Mouse (Mus musculus): ENCODE data around the gene Cuzd1.

DNA sequence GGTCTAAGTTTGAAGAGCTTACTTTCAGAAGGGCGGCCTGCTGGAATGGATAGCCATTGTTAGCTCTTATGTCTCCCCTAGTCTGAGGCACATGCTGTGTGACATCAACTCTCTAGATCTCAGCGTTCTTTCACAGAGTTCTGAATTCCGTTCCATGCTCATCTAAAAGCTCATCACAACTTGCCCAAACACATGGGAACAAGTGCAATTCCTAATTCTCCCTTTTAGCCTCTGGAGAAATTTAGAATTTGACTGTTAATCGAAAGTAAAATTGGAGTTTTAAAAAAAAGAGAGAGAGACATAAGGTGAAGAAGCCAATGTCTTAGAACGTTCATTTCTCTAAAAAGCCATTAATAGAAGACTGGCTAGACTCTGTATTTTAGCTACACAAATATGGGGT is 7.3 kb upstream of the Cuzd1 start, which contains the start of gene Fam24b:
- no peak for TF ChIP-seq KAT2A (IDR thresholded peaks at IDR 0.05; ENCODE audit: insufficient replicate concordance, low read length)
- TF ChIP-seq USF1 (IDR thresholded peaks at IDR 0.05; ENCODE audit: low read depth, low read length): no peak
- no peak for TF ChIP-seq ZKSCAN1 (IDR thresholded peaks at IDR 0.05; ENCODE audit: borderline replicate concordance, low read depth, low read length)
- no peak for TF ChIP-seq UBTF (IDR thresholded peaks at IDR 0.05; ENCODE audit: low read depth, low read length)
- no peak for TF ChIP-seq TCF12 (IDR thresholded peaks at IDR 0.05; ENCODE audit: low read depth, low read length)
- no peak for TF ChIP-seq ZNF384 (IDR thresholded peaks at IDR 0.05; ENCODE audit: low read depth, low read length)

Measured in CH12.LX (cell line).